Mouse (Mus musculus) spleen, postnatal 14 days (tissue): ENCODE data around the gene Plcl2.
"Not testable (repeated sequence)": the region's sequence is repeated elsewhere in the genome, so short reads cannot be mapped to it uniquely, and the experiment has no call there.

Experiments
- DNase-seq, 2 experiments: peaks; one replicate each; pipeline ENCODE4 v3.0.0; 2021 to 2022; ENCODE audit warnings: low spot score in 2 of 2

Plcl2 gene

DNA sequence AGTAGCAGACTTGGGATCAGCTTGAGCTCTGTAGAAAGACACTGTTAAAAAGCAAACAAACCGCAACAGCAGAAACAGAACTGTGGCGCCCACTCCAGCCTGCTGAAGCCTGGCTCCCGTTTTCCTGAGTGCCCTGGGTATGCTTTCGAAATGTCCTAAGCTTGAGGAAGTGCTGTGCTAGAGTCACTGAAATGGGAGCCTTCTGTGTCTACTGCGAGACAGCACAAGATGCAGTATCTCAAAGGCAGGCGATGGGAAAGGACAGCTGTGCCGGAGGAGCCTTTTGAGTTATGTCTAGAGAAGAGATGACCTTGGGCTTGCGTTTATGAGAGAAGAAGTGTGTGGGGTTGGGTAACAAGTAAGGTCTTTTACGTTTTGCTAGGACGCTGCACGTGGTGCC is 166.0 kb downstream of the Plcl2 start:
- no peak for DNase-seq

DNA sequence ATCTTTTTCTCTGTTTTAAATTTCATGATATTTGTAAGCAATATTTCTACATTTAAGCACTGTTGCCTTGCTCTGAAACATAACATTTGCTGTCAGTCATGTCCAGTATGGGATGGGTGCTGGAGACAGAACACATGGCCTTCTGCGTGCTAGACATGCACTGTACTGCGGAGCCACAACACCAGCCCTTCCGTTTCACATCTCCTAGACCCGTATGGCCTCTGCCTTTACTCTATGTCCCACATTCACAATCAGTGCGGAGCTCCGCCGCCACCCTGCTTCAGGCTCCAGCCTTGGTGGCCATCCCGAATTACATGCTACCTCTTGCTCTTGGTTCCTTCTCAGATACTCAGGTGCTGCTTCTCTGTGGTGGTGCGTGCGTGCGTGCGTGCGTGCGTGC is 168.1 kb downstream of the Plcl2 start:
- DNase-seq = no peak

DNA sequence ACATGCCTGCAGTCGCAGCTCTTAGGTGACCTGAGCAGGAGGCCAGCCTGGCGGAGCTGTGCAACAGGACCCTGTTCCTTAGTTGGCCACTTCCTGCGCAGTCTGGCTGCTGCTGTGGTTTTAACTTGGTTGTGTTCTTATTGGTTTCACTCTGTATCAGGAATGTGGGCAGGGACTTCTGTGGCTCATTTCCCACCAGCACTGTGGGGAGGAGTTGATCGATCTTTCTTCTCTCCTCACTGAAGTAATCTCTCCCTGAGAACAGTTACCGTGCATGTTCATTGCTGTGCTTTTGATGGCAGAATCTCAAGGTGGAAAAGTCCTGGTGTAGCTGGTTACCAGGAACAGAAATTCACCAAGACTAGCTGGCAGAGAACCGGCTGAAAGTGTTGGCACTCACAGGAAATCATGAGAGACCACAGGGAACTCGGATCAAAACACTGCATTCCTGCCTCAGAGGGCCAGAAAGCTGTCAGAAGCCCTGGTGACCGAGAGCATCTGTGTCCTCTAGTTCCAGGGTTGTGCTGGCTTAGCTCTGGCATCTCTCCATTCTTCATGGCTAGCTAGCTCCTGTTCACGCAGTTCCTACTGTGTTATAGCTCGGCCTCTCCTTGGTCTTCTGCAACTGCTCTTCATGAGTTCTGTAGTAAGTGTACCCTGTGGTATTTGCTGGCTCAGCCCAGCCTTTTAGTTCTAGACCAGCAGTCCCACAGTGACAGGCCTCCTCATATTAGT is 168.9 kb downstream of the Plcl2 start:
- no peak for DNase-seq

DNA sequence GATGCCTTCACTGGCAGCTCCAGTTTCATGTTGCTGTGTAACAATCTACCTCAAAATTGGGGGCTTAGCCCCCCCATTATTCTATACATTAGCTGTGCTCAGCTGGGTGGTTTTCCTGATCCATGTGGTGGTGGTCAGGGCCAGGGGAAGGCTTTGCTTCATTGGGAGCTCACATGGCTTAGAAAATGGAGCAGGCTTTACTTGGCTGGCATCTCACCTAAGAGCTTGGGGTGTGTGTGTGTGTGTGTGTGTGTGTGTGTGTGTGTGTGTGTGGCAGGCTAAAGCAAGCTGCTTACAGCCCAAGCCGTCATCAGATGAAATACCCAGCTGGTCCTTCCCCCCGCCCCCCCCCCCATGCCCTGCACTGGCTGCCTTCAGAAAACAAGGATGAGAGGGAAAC is 169.5 kb downstream of the Plcl2 start:
- no peak for DNase-seq

DNA sequence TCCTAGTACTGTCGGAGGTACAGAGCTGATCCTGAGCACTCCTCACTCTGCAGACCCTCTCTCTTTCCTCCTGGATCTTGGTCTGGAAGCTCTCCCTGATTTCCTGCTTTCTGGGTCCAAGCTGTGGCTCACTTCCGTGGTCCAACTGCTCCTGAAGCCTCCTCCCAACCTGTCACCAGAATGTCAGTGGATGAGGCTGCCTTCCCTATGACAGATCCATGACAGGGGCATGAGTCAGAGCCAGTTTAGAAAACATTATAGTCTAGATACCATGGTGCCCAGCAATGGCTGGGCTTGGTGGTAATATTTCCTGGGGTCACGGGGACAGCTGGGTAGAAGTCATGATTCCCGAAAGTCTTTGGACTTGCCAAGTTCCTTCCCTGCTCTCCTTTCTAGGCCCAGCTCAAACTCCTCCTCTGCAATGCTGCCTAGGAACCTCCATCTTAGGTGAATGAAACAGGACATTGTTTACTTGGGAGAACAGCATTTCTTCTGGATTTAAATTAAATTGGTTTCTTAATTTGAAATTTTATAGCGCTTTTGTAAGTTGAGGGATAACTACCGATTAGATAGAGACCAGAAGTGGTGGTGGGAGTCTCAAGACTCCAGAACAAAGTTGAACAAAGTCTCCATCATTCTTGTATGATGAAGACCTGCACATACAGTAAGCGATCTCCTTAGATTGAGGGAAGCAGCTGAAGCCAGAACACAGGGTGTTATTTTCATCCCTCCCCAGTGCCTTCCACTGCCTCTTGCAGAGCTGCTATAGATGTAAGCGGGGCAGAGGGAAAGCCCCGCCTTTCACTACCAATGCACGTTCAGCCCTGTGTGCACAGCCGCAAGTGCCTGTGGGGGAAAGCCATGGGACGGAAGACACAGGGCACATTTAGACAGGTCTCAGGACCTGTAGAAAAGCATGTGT is 170.7 kb downstream of the Plcl2 start:
- no peak for DNase-seq

DNA sequence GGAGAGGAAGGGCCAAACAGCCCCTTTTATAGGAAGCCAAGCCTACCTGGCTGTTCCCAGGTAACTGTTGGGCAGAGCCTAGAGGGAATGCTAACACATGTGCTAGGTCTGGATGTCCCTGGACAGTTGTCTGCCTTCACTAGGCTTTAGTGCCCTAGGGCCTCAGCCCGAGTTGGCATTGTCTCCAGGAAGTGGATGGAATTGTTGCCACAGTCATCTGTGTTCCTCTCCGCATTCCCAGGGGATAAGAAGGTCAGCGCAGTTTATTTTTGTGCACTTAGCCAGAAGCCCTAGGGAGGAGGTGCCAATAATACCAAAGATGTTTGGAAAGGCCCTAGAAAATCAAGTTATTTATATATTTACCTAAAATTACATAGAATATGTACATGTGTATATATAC is 173.5 kb downstream of the Plcl2 start:
- no peak for DNase-seq

DNA sequence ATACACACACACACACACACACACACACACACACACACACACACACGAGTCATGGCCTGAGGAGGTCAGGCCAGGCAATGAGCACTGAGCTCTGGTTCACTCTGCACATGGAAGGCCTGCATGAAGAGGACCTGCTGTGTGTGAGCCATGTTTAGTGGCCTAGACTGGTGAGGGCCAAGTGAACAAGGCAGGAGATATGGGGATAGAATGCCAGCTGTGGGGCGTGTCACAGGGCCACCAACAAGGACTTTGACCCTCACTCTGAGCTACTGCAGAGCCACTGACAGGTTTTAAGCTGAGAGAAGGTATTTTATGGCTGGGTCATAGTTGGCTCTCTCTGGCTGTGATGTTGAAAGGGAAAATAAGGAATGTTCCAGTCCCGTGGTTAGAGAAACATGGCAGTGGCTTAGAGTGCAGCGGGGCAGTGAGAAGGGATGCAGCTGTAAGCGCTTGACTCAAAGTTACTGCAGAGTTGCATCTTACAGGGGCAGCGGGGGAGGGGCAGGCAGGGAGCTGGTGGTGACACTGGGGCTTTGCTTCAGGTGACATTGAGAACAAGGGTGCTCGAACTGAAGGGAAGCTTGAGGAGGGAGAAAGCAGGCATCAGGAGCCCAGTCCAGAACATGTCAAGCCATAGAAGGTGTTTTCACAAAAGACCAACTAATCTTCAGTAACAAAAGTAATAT is 175.9 kb downstream of the Plcl2 start:
- DNase-seq = no peak

DNA sequence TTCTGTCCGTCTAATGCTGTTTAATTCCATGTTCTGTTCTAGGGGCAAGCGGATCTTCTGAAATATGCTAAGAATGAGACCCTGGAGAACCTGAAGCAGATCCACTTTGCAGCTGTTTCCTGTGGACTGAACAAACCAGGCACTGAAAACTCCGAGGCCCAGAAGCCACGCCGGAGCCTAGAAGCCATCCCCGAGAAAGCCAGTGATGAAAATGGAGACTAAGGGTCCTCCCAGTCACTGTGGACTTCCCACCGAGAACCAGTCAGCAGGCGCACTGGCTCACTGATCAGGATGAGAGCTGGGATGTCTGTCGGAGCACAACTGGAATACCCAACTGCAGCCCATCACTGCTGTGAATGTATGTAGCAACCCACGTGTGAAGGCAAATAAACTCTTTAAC is 178.5 kb downstream of the Plcl2 start:
- no peak for DNase-seq

DNA sequence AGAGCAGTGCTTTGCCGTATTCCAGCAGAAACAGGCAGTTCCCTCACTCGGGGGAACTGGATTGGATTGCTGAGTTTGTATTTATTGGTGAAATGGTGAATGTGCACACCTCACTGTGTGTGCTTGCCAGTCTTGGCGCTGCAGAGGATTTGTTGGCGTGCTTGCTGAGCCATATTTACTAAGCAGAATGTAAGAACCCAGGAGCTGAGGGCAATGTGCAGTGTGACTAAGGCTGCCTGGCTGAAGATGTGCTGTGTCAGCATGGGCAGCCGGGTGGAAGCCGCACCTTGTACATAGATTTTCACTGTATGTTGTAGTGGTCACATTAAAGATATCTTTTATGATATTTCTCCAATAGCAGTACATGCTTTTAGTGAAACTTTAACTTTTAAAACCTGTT is 178.9 kb downstream of the Plcl2 start:
- DNase-seq = no peak

DNA sequence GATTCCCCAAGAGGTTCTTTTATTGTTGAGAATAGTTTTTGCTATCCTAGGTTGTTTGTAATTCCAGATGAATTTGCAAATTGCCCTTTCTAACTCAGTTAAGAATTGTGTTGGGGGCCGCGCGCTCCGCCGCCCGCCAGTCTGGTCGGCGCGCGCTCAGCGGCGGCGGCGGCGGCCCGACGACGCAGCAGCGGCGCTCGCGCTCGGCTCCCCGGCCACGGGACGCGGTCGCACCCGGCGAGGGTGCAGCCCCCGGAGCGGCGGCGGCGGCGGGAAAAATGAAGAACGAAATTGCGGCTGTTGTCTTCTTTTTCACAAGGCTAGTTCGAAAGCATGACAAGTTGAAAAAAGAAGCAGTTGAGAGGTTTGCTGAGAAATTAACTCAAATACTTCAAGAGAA is 189.2 kb downstream of the Plcl2 start:
- not testable (repeated sequence) for DNase-seq

DNA sequence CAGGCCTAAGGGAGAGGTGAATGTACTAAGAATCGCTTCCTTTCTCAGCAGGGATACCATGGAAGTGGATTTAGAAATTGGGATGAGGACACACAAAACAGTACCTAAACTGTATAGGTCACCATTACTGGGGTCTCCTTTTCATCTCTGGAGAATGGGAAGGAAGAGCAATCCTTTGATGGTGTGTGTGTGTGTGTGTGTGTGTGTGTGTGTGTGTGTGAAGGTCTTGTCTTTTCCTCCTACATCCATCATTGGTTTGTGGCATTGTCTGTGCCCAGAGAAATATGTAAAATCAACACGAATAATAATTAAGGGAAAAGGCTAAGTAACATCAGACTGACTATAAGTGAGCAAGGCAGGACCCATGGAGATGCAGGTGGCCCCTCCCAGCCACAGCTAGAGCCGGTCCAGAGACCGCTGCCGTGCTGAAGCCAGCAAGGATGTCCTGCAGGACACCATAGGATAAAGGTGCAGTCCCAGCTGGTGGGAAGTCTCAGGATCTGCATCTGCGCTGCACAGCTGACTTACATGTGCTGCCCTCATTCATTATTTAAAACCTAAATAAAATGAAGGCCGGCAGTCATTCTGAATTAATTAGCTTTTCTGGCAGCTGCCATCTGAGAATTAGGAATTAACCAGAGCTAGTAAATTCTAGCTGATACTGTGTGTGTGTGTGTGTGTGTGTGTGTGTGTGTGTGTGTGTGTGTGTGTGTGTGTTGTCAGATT is 201.5 kb downstream of the Plcl2 start:
- DNase-seq = no peak

DNA sequence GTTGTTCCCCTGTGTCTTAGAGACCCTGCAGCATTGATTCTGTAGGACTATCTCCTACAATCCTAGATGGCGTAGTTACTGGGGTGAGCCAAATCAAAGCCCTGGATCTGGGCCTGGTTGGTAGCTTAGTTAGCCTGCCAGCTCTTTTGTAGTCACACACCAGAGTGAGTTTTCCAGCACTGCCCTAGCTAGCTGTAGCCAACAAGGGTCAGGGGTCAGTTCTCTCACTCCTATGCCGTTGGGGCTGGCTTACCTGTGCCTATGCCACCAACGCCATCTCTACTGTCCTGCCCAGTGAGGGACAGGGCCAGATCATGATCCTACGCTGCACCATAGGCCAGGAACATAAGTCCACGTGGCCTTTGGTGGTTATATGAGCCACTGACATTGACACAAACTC is 208.4 kb downstream of the Plcl2 start:
- DNase-seq = no peak

DNA sequence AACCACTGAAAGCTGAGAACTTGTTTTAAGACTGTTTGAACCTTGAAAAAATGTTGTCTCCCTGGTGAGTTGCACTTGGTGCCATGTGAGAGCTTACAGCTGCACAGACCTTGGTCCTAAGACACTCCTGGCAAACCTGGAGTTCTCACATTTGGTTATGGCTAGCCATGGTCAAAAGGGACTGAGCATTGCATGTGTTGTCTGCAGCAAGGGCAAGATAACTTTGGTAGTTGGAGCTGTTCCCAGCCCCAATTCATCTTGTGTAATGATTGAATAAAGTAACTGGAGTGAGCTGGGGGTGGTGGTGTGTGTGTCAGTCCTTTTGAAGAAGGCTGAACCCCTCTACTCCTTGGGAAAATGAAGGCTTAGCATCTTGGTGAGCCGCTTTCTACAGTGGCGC is 215.2 kb downstream of the Plcl2 start:
- DNase-seq = no peak

DNA sequence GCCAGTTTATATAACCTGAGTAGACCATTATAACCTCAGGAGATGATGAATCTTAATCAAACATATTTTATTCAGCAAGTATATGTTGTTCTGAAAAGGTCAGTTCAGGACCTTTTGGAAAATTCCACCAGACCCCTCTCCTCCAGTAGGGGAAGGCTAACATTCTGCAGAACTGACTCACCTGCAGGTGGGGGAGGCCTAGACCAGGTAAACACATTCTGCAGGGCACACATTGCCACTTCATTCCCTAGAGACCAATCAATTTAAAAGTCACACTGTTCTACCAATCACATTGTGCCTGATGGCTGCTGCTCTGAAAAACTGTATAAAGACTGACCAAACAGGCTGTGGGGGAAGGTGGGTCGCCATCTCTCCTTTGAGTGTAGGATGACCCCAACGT is 217.1 kb downstream of the Plcl2 start:
- DNase-seq = no peak

DNA sequence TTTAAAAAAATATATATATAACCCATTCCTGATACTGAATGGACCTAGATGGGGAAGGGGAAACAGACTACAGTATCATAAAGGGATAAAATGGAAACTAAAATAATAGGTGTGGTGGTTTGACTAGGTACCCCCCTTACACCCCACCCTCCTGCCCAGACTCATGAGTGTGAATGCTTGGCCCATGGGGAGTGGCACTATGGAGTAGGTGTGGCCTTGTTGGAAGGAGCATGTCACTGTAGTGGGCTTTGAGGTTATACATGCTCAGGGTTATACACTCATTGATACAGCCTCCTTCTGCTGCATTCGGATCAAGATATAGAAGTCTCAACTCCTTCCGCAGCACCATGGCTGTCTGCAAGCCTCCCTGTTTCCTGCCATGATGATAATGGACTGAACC is 219.8 kb downstream of the Plcl2 start:
- no peak for DNase-seq

DNA sequence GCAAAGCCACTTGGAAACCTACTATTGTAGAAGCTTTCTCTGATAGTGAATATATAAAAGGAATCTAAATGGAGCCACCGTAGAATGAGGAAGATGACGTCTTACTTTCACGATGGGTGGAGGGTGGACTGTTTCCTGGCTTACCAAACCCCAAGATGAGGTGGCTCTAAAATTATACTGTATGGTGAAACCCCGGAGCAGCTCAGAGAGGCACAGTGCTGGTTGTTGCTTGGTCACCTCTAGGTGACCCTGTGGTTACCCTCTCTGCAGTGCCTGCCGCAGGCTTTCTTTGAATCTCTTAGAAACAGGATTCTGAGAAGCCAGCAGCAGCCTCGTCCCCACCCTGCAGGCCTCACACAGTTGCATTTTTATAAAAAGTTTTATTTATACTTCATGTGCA is 220.4 kb downstream of the Plcl2 start:
- no peak for DNase-seq

DNA sequence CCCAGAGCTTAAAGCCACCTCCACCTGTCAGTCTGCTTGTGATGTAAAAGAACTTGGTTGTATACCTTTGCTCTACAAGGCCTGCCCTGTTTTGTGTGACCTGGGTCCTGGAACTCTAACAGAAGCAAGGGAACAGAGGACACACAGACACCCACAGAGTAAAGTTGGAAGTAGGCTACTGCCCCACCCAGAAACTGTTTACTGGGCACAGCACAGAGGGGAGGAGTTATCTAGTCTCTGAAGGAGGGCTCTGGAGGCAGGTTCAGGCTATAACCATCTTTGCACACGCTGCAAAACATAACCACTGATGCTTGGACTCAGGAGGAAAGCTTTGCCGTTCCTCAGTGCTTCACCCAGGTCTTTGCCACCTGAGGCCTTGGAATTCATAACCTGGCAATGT is 221.7 kb downstream of the Plcl2 start:
- DNase-seq = no peak

DNA sequence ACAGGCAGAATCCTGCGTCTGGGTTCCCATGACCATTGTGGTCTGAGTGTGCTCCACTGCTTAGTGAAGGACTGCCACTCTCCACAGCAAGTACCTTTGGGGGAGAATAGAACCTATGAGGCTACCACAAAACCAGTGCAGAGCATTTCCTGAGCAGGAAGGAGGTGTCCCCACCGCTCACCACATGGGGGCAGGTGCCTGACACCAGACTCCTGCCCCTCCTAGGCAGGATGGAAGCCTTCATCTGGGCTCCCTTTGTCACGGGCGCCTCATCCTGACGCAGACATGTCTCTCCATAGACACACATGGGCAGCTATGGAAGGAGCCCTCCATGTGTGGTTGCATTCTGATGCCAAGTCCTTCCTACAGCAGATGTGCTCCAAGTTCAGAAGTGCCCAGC is 222.7 kb downstream of the Plcl2 start:
- no peak for DNase-seq

DNA sequence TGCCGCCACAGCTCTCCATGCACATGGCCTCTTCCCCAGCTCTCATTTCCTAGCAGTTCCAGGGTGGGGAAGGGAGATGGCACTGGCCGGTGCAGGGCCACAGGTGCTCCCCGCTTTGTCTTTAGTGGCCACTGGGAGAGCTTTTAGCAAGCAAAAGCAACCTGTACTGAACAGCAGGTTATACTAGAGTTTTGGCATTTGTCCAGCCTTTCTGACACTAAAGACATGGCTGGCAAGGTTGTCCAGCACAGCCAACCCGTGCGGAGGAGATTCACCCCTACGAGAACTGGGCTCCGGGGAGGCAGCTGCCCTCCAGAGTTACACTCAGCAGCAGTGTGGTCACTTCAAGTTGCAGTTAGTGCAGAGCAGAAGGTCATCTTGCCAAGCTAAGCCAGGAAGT is 224.2 kb downstream of the Plcl2 start:
- DNase-seq = no peak

DNA sequence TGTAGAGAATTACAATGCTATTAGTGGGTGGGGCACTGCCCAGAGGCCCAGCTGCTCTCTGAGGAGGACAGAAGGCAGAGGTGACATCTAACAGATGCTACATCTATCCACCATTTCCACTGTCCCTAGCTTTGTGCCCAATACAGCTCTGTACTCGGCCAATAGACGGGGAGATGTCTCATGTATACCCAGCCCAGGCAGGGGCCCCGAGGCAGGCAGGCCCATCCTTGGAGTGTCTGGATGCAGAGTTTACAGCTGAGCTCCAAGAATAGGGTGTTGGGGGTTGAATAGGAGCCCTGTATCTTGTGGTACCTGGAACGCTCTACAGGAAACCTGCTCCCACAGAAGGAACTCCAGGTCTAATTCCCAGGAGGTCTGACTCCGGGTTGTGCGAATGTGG is 225.6 kb downstream of the Plcl2 start:
- no peak for DNase-seq

DNA sequence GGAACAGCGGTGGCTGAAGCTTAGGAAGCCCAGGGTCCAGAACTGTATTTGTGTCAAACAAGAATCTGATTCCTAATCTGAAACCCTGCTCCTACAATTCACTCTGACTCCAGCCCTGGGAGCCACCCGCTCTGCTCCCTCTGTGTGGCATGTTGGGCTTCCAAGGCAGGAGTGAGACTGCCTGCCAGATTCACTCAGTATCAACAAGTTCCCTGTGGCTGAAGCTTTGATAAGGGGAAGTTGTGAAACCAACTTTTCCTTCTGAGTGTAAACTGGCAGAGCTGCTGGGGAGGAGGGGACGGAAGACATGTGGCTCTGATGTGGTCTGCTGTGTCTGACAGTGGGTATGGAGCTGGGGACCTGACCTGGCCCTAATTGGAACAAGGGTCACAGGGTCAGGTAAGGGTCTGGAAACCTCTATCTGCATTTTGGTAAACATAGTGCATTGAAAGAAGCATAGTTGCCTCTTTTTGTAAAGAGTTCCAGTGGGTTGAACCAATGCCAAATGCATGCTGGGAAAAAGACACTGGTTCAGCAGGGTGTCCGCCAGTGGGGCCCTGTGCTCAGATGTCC is 226.3 kb downstream of the Plcl2 start:
- no peak for DNase-seq
